Mouse (Mus musculus): Measurements from ENCODE around the gene Slc35a5. TPM values are rescaled to one million over a fixed set of nuclear protein-coding genes. Genes with fewer than 3 reads are reported as not detected.

Gene Slc35a5
- total RNA-seq, 2 experiments from 2014 or later: 12.2 to 14.1 TPM

DNA sequence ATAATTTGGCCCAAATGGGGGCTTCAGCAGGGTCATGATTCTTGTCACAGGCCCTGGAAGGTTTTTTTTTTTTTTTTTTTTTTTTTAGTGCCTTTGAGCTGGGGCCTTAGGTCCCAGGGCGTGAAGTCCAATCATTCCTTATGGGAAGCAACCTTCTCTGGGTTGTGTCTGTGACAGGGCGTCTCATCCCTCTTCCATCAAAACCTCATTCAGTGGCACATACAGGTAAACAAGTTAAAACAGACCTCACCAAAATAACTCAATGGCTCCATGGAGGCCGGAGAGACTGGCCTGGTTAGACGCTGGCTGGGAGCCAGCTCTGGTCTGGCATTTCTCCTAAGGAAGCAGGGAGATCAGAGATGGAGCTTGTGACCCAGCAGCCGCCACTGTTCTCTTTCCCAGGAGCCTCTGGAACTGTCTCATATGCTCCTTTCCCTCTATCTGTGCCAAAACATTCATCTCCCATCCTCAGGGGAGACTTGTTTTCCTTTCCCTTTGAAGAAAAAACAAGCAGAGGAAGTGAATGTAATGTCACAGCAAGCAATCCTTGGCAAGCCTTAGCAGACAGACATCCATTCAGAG lies 37.6 kb downstream of the Slc35a5 start:
- peak; percentile 74 to 77 for DNase-seq
- intact Hi-C loops (cut with DNase I): loop anchor here (5.0 kb wide), 1 partner anchor 354 kb away; the partner anchor contains the start of gene Cd200r1

GRCm38 (mm10) chr16:45118760-45119159 lies 39.7 kb downstream of the Slc35a5 start:
- intact Hi-C loops (cut with DNase I): no loop called here
- no peak for DNase-seq

DNA sequence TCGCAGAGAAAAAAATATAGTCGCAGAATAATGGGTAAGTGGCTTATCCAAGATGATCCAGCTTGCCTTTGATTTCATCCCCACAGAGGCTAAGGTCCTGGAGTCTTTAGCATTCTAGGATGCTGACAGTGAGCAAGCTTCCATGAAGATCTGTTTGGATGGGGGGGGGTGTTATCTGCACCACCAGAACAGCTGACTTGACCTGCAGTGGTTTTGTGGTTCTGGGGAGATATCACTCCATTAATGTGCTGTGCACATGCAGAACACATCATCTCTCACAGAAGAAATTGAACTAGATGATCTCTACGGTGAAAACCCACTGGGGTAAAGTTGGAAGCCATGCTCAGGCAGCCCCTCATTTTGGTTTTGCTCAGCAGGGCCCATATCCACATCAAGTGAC lies 41.3 kb downstream of the Slc35a5 start:
- intact Hi-C loops (cut with DNase I): no loop called here

GRCm38 (mm10) chr16:45110498-45110897 lies 48.0 kb downstream of the Slc35a5 start:
- intact Hi-C loops (cut with DNase I): no loop called here

More for the DNA sequence above, 41.3 kb downstream of the Slc35a5 start:
- no peak for DNase-seq

GRCm38 (mm10) chr16:45108203-45108878 lies 50.2 kb downstream of the Slc35a5 start:
- intact Hi-C loops (cut with DNase I): no loop called here
- DNase-seq: no peak

More at GRCm38 (mm10) chr16:45110498-45110897, 48.0 kb downstream of the Slc35a5 start:
- DNase-seq: peak in 1 of 2 experiments; percentile 58

DNA sequence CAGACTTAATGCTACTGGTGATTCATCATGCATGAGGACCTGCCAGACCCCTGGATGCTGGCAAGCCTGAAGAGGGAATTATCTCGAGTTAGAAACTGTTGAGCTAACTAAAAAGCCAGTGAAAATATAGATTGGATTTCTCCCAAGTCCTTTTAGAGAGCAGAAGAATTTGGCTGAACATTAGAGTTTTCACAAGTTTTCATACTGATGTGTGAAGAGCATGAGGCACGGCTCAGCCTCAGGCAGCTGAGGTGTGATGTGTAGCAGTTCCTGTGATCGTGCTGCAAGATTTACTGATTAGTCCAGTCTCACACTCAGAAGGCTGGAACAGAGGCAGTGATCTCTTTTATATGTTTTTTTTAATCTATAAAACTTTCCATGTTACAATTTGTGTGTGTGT lies 53.5 kb downstream of the Slc35a5 start:
- intact Hi-C loops (cut with DNase I): no loop called here
- DNase-seq: no peak

GRCm38 (mm10) chr16:45100892-45101291 lies 57.6 kb downstream of the Slc35a5 start:
- intact Hi-C loops (cut with DNase I): no loop called here

GRCm38 (mm10) chr16:45098886-45099210 lies 59.7 kb downstream of the Slc35a5 start:
- intact Hi-C loops (cut with DNase I): loop anchor here (10.0 kb wide), 1 partner anchor 614 kb away; no protein-coding TSS in a partner anchor
- no peak for DNase-seq

More at GRCm38 (mm10) chr16:45100892-45101291, 57.6 kb downstream of the Slc35a5 start:
- peak in 1 of 2 experiments; percentile 60 for DNase-seq

- intact Hi-C loops (cut with DNase I): loop anchor here (10.0 kb wide), 1 partner anchor 614 kb away; no protein-coding TSS in a partner anchor
- no peak for DNase-seq
Measured at GRCm38 (mm10) chr16:45098186-45098885, 60.2 kb downstream of the Slc35a5 start.

GRCm38 (mm10) chr16:45097467-45097866 lies 61.0 kb downstream of the Slc35a5 start:
- no peak for DNase-seq
- intact Hi-C loops (cut with DNase I): loop anchor here (10.0 kb wide), 1 partner anchor 613 kb away; no protein-coding TSS in a partner anchor

- intact Hi-C loops (cut with DNase I): loop anchor here (10.0 kb wide), 1 partner anchor 611 kb away; no protein-coding TSS in a partner anchor
- no peak for DNase-seq
Measured at GRCm38 (mm10) chr16:45095561-45096482, 62.7 kb downstream of the Slc35a5 start.

GRCm38 (mm10) chr16:45095030-45095429 lies 63.5 kb downstream of the Slc35a5 start:
- DNase-seq: no peak
- intact Hi-C loops (cut with DNase I): loop anchor here (10.0 kb wide), 1 partner anchor 610 kb away; no protein-coding TSS in a partner anchor

- DNase-seq: peak in 1 of 2 experiments; percentile 29
- intact Hi-C loops (cut with DNase I): loop anchor here (5.0 to 10.0 kb wide), 2 partner anchors 347 to 609 kb away; partner anchors contain the start of gene Gtpbp8
Measured at GRCm38 (mm10) chr16:45094136-45094756, 64.3 kb downstream of the Slc35a5 start.

DNA sequence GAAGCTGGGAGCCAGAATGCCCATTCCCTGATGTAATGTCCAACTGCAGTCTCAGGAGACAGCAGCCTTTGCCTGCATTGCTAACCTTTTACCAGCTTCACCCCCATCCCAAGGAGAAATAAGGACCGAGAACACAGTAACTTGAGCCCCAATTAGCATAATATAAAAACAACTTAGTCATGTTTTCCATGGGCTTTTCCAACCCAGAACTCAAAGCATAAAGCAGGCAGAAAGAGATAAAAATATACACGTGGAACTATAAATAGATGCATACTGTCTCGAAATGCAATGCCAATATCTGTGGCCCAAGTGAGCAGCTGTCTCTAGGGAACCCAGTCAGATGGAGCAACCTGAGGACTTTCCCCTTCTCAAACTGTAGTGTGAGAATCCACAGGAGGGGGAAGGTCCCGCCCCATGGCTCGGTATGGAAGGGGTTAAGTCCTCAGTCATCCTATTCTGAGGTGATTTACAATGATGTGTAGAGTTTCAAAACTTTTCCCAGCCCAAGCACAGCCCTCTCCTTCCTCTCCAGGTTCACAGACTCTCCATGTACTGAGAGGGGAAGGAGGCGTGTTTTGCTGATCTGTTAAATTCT lies 65.3 kb downstream of the Slc35a5 start, which contains the start of gene Ccdc80:
Gene Ccdc80, plus strand, starts transcription at position 266 of the 595 bp plus-strand sequence.
- intact Hi-C loops (cut with DNase I): loop anchor here (5.0 to 10.0 kb wide), 2 partner anchors 346 to 608 kb away; partner anchors contain the start of gene Gtpbp8
- DNase-seq: peak; percentile 35 to 53

DNA sequence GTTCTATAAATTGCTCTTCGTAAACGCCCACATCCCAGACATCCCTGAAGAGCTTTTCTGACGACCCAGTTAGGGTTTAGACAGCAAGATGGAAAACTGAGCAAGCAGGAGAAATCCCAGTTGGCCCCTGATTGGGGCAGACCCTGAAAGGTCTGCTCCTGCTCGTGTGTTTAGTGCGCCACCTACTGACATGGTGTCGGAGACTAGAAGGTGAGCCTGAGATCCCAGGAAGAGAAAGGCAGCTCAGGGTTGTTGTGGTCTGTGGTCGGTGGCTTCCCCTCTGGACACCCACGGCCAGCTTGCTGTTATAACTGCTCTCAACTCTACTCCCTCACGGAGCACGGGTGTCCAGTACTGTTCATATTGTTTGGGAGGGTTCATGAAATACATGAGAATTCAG lies 68.5 kb downstream of the Slc35a5 start:
- intact Hi-C loops (cut with DNase I): loop anchor here (1.0 to 10.0 kb wide), 4 partner anchors 321 to 605 kb away; partner anchors contain the start of gene Gtpbp8
- peak; percentile 80 to 89 for DNase-seq

Measured in heart, postnatal 14 days (tissue).